Mouse (Mus musculus) heart, embryonic 10.5 days (tissue): ENCODE measurements around the gene Gnb4. TPM values are rescaled to one million over a fixed set of nuclear protein-coding genes. Genes with fewer than 3 reads are reported as not detected.

Experiments
- DNase-seq: peaks from one replicate; pipeline ENCODE4 v3.0.0-alpha.2; 2017; ENCODE audit warnings: low spot score
- H3K27ac ChIP-seq: fragments of 300-500 bp; sonication (generic); 2 replicates; pipeline ENCODE4 v1.5.1; 2016; ENCODE audit warnings: mild to moderate bottlenecking
- H3K27me3 ChIP-seq: fragments of 300-500 bp; sonication (generic); 2 replicates; pipeline ENCODE4 v1.6.1; 2016; ENCODE audit warnings: mild to moderate bottlenecking; ENCODE audit not compliant: poor library complexity, insufficient read depth, severe bottlenecking
- H3K36me3 ChIP-seq: fragments of 300-500 bp; sonication (generic); 2 replicates; pipeline ENCODE4 v1.6.1; 2016; ENCODE audit warnings: mild to moderate bottlenecking, moderate library complexity
- H3K4me1 ChIP-seq: fragments of 300-500 bp; sonication (generic); 2 replicates; pipeline ENCODE4 v1.6.1; 2016; ENCODE audit warnings: mild to moderate bottlenecking
- H3K4me3 ChIP-seq: fragments of 300-500 bp; sonication (generic); 2 replicates; pipeline ENCODE4 v1.5.1; 2016; ENCODE audit warnings: mild to moderate bottlenecking, moderate library complexity
- H3K9me3 ChIP-seq: fragments of 300-500 bp; sonication (generic); 2 replicates; pipeline ENCODE4 v1.6.1; 2016; ENCODE audit warnings: mild to moderate bottlenecking, moderate library complexity
- WGBS: fragments of 180-500 bp; shearing (Covaris S2); methylation state at CpG from one replicate; pipeline ENCODE4 v1.1.7; 2016; 5-methylcytosine and 5-hydroxymethylcytosine counted together
- polyA plus RNA-seq: library from polyadenylated mRNA; unstranded; fragments of >200 nt; fragmentation: Nextera tagmentation; extraction: Ambion mirVana; gene quantifications from 2 replicates; pipeline ENCODE4 v1.2.1, GENCODE M21; 2016

Gnb4 gene
- polyA plus RNA-seq, 1 experiment from 2014 or later: 57.9 TPM

- no peaks in the 10 kb centered on the region for H3K4me1 ChIP-seq
- no peak overlapping the region for H3K4me3 ChIP-seq
- H3K27me3 ChIP-seq: no peaks in the 10 kb centered on the region
- 86% methylated on average over 5 of the region's 5 CpGs for WGBS
- H3K36me3 ChIP-seq: peaks cover 87% of the 10 kb centered on the region
- DNase-seq: no peak
- no peaks in the 10 kb centered on the region for H3K9me3 ChIP-seq
- H3K27ac ChIP-seq: no peak overlapping the region
Observed at GRCm38 (mm10) chr3:32538091-32538490, 78.3 kb downstream of the Gnb4 start.

- WGBS: 88% methylated on average over 1 of the region's 1 CpGs
- Histone ChIP-seq H3K36me3 (peaks cover 86% of the 10 kb centered on the region), H3K4me1 (no peaks in the 10 kb centered on the region), H3K27me3 (no peaks in the 10 kb centered on the region), H3K4me3 (no peak overlapping the region), H3K9me3 (no peaks in the 10 kb centered on the region), H3K27ac (no peak overlapping the region)
- DNase-seq: no peak
Observed at GRCm38 (mm10) chr3:32537556-32537955, 78.8 kb downstream of the Gnb4 start.

- Histone ChIP-seq H3K27me3 (no peaks in the 10 kb centered on the region), H3K4me3 (no peak overlapping the region), H3K27ac (no peak overlapping the region), H3K9me3 (no peaks in the 10 kb centered on the region), H3K36me3 (peaks cover 85% of the 10 kb centered on the region), H3K4me1 (no peaks in the 10 kb centered on the region)
- DNase-seq: no peak
- 47% methylated on average over 1 of the region's 1 CpGs for WGBS
Observed at GRCm38 (mm10) chr3:32535692-32536091, 80.7 kb downstream of the Gnb4 start.

Other genes starting within 250 kb of the Gnb4 start
- gene Pik3ca, start 218.9 kb downstream of the Gnb4 start, polyA plus RNA-seq: 4.7 and 6.1 TPM in 2 replicates
- not detected in 2 replicates for gene Kcnmb3, start 124.4 kb downstream of the Gnb4 start, polyA plus RNA-seq
- gene Zfp639, start 106.3 kb downstream of the Gnb4 start, polyA plus RNA-seq: 31.4 and 40.2 TPM in 2 replicates
- 45.6 and 65.3 TPM in 2 replicates for gene Mfn1, start 87.1 kb downstream of the Gnb4 start, polyA plus RNA-seq
- gene Actl6a, start 89.7 kb upstream of the Gnb4 start, polyA plus RNA-seq: 131 and 187 TPM in 2 replicates
- 335 and 408 TPM in 2 replicates for gene Ndufb5, start 120.4 kb upstream of the Gnb4 start, polyA plus RNA-seq
- gene Mrpl47, start 121.0 kb upstream of the Gnb4 start, polyA plus RNA-seq: 32.4 and 40.5 TPM in 2 replicates
- 34.8 and 54.1 TPM in 2 replicates for gene Usp13, start 201.0 kb upstream of the Gnb4 start, polyA plus RNA-seq